Mouse (Mus musculus) urinary bladder, postnatal 0 days (tissue): Measurements from ENCODE around the gene Ndufa3. TPM values are rescaled to one million over a fixed set of nuclear protein-coding genes. Genes with fewer than 3 reads are reported as not detected.

Experiments used
- microRNA-seq: library from miRNA; unstranded; fragments of <30 nt; microRNA quantifications from one replicate; pipeline ENCODE4, GENCODE M21; 2016
- polyA plus RNA-seq: library from polyadenylated mRNA; unstranded; fragments of >200 nt; fragmentation: Nextera tagmentation; extraction: Ambion mirVana; gene quantifications from 2 replicates; pipeline ENCODE4 v1.2.1, GENCODE M21; 2015

Gene Ndufa3
- polyA plus RNA-seq = 504 and 592 TPM in 2 replicates

GRCm38 (mm10) chr7:3617242-3617995, at the start of gene Ndufa3:
TSS of gene Ndufa3 (plus strand) at chr7:3617373.

DNA sequence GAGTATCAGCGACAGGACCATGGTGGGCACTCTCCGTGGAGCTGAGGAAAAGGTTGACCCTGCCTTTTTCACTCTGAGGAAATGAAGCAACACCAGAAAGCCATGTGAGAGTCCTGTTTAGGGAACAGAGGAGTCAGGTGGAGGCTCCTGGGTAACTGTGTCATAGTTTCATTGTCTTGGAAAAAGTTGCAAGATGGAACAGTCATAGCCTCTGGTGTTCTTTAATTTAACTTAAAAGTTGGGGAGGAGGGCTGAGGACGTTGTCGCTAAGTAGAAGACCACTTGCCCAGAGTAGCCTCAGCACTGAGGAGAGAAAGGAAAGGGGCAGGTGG, 1.1 kb upstream of the Ndufa3 start, which contains the start of gene Oscar:
TSS of gene Oscar (minus strand) at position 101 of the 332 bp plus-strand sequence.

GRCm38 (mm10) chr7:3629543-3630477, 12.6 kb downstream of the Ndufa3 start, which contains the start of the genes Tfpt and Prpf31:
TSS of gene Tfpt (minus strand) at chr7:3629929.
TSS of gene Prpf31 (plus strand) at chr7:3629985.

GRCm38 (mm10) chr7:3644672-3645487, 27.7 kb downstream of the Ndufa3 start, which contains the start of gene Cnot3:
TSS of gene Cnot3 (plus strand) at chr7:3645268.

GRCm38 (mm10) chr7:3665215-3666114, 48.3 kb downstream of the Ndufa3 start, which contains the start of gene Leng1:
TSS of gene Leng1 (minus strand) at chr7:3665840.

Small RNAs within 50 kb of the gene (microRNA-seq; reads per million reads assigned to microRNA genes)
- gene Gm25100 (not detected), gene Mir3572 (3.4 reads per million, percentile 3 among the genes with 10 or more reads in this experiment)

Other genes with a start within 250 kb of the Ndufa3 start
- 0.33 TPM in 1 of 2 replicates, not detected in the other for gene Cacng8, start 226.7 kb upstream of the Ndufa3 start, polyA plus RNA-seq
- not detected in 2 replicates for gene Cacng6, start 193.2 kb upstream of the Ndufa3 start, polyA plus RNA-seq
- gene Tarm1, start 114.7 kb upstream of the Ndufa3 start, polyA plus RNA-seq = 0.13 and 0.40 TPM in 2 replicates
- not detected in 2 replicates for gene Oscar, start 1.2 kb upstream of the Ndufa3 start, polyA plus RNA-seq
- gene Tfpt, start 12.6 kb downstream of the Ndufa3 start, polyA plus RNA-seq = 11.3 and 12.6 TPM in 2 replicates
- 43.3 and 43.9 TPM in 2 replicates for gene Prpf31, start 12.6 kb downstream of the Ndufa3 start, polyA plus RNA-seq
- gene Cnot3, start 27.9 kb downstream of the Ndufa3 start, polyA plus RNA-seq = 22.0 and 22.5 TPM in 2 replicates
- 14.5 and 16.8 TPM in 2 replicates for gene Leng1, start 48.5 kb downstream of the Ndufa3 start, polyA plus RNA-seq
- 43.7 and 43.8 TPM in 2 replicates for gene Tmc4, start 60.2 kb downstream of the Ndufa3 start, polyA plus RNA-seq
- gene Tsen34, start 75.5 kb downstream of the Ndufa3 start, polyA plus RNA-seq = 159 and 166 TPM in 2 replicates
- 32.8 and 37.9 TPM in 2 replicates for gene Mboat7, start 76.2 kb downstream of the Ndufa3 start, polyA plus RNA-seq
- 952 and 1,003 TPM in 2 replicates for gene Rps9, start 86.6 kb downstream of the Ndufa3 start, polyA plus RNA-seq
- 2.0 and 4.9 TPM in 2 replicates for gene Pirb, start 103.0 kb downstream of the Ndufa3 start, polyA plus RNA-seq
- gene Gm15448, start 208.3 kb downstream of the Ndufa3 start, polyA plus RNA-seq = not detected in 2 replicates
- gene Pira2, start 227.7 kb downstream of the Ndufa3 start, polyA plus RNA-seq = 0.53 and 0.67 TPM in 2 replicates